Mouse (Mus musculus): Measurements from ENCODE around the gene Zmynd15. TPM values are rescaled to one million over a fixed set of nuclear protein-coding genes. Genes with fewer than 3 reads are reported as not detected.

Zmynd15 gene
- total RNA-seq, 1 experiment, result 0.54 TPM

- no peaks in the 10 kb centered on the region for H3K9me3 ChIP-seq (ENCODE audit: control insufficient read depth, insufficient read depth, low read depth, low read length)
- H3K27ac ChIP-seq (ENCODE audit: insufficient read depth, low read depth, low read length, poor library complexity, severe bottlenecking), result no peak overlapping the region
- no peak overlapping the region for H3K9ac ChIP-seq (ENCODE audit: insufficient read depth, low read depth, low read length, poor library complexity, severe bottlenecking)
- no peaks in the 10 kb centered on the region for H3K36me3 ChIP-seq (ENCODE audit: control insufficient read depth, insufficient read depth, low read length, poor library complexity, severe bottlenecking)
- in situ Hi-C loops (cut with MboI; ENCODE audit: low sequenced_read_pairs in 2 of 2, unreplicated experiment in 2 of 2), result no loop called here
- TF ChIP-seq MAFK (IDR thresholded peaks at IDR 0.05; ENCODE audit: insufficient read depth, low read depth, low read length) (no peak), CHD2 (IDR thresholded peaks at IDR 0.05; ENCODE audit: low read depth, low read length) (no peak), ZC3H11A (IDR thresholded peaks at IDR 0.05; ENCODE audit: borderline replicate concordance, low read depth, low read length) (no peak), HCFC1 (IDR thresholded peaks at IDR 0.05; ENCODE audit: borderline replicate concordance, insufficient read depth, low read length) (no peak), ZNF384 (IDR thresholded peaks at IDR 0.05; ENCODE audit: low read depth, low read length) (no peak)
- peaks cover 0 to 1% of the 10 kb centered on the region in 2 experiments; a peak in 1 of 4 replicates for H3K4me1 ChIP-seq (ENCODE audit: control insufficient read depth in 2 of 2, insufficient read depth in 2 of 2, low read length in 2 of 2, poor library complexity in 1 of 2)
- no peak overlapping the region for H3K4me3 ChIP-seq (ENCODE audit: insufficient read depth in 1 of 2, low read depth in 1 of 2, low read length in 2 of 2, poor library complexity in 1 of 2, severe bottlenecking in 1 of 2)
- no peak for DNase-seq (ENCODE audit: low read depth, low spot score)
Observed at GRCm38 (mm10) chr11:70474872-70475534, 15.8 kb downstream of the Zmynd15 start.

GRCm38 (mm10) chr11:70485498-70485897, 26.3 kb downstream of the Zmynd15 start:
- DNase-seq (ENCODE audit: low read depth, low spot score), result no peak
- in situ Hi-C loops (cut with MboI; ENCODE audit: low sequenced_read_pairs in 2 of 2, unreplicated experiment in 2 of 2), result no loop called here

GRCm38 (mm10) chr11:70487816-70488215, 28.6 kb downstream of the Zmynd15 start:
- H3K9ac ChIP-seq (ENCODE audit: insufficient read depth, low read depth, low read length, poor library complexity, severe bottlenecking), result no peak overlapping the region
- H3K27ac ChIP-seq (ENCODE audit: insufficient read depth, low read depth, low read length, poor library complexity, severe bottlenecking), result no peak overlapping the region
- no peaks in the 10 kb centered on the region for H3K9me3 ChIP-seq (ENCODE audit: control insufficient read depth, insufficient read depth, low read depth, low read length)
- in situ Hi-C loops (cut with MboI; ENCODE audit: low sequenced_read_pairs in 2 of 2, unreplicated experiment in 2 of 2), result no loop called here
- no peak for TF ChIP-seq MAFK (IDR thresholded peaks at IDR 0.05; ENCODE audit: insufficient read depth, low read depth, low read length)
- TF ChIP-seq ZC3H11A (IDR thresholded peaks at IDR 0.05; ENCODE audit: borderline replicate concordance, low read depth, low read length), result no peak
- TF ChIP-seq CHD2 (IDR thresholded peaks at IDR 0.05; ENCODE audit: low read depth, low read length), result no peak
- no peak for TF ChIP-seq ZNF384 (IDR thresholded peaks at IDR 0.05; ENCODE audit: low read depth, low read length)
- TF ChIP-seq HCFC1 (IDR thresholded peaks at IDR 0.05; ENCODE audit: borderline replicate concordance, insufficient read depth, low read length), result no peak
- no peak overlapping the region for H3K4me3 ChIP-seq (ENCODE audit: insufficient read depth in 1 of 2, low read depth in 1 of 2, low read length in 2 of 2, poor library complexity in 1 of 2, severe bottlenecking in 1 of 2)
- no peaks in the 10 kb centered on the region; a peak in 1 of 4 replicates for H3K4me1 ChIP-seq (ENCODE audit: control insufficient read depth in 2 of 2, insufficient read depth in 2 of 2, low read length in 2 of 2, poor library complexity in 1 of 2)
- no peaks in the 10 kb centered on the region for H3K36me3 ChIP-seq (ENCODE audit: control insufficient read depth, insufficient read depth, low read length, poor library complexity, severe bottlenecking)
- no peak for DNase-seq (ENCODE audit: low read depth, low spot score)

More at GRCm38 (mm10) chr11:70485498-70485897, 26.3 kb downstream of the Zmynd15 start:
- Histone ChIP-seq H3K9ac (ENCODE audit: insufficient read depth, low read depth, low read length, poor library complexity, severe bottlenecking) (no peak overlapping the region), H3K27ac (ENCODE audit: insufficient read depth, low read depth, low read length, poor library complexity, severe bottlenecking) (no peak overlapping the region), H3K9me3 (ENCODE audit: control insufficient read depth, insufficient read depth, low read depth, low read length) (no peaks in the 10 kb centered on the region), H3K4me1 (ENCODE audit: control insufficient read depth in 2 of 2, insufficient read depth in 2 of 2, low read length in 2 of 2, poor library complexity in 1 of 2) (no peaks in the 10 kb centered on the region; a peak in 1 of 4 replicates), H3K4me3 (ENCODE audit: insufficient read depth in 1 of 2, low read depth in 1 of 2, low read length in 2 of 2, poor library complexity in 1 of 2, severe bottlenecking in 1 of 2) (no peak overlapping the region), H3K36me3 (ENCODE audit: control insufficient read depth, insufficient read depth, low read length, poor library complexity, severe bottlenecking) (no peaks in the 10 kb centered on the region)
- TF ChIP-seq ZNF384 (IDR thresholded peaks at IDR 0.05; ENCODE audit: low read depth, low read length), result no peak

GRCm38 (mm10) chr11:70489138-70489537, 29.9 kb downstream of the Zmynd15 start:
- in situ Hi-C loops (cut with MboI; ENCODE audit: low sequenced_read_pairs in 2 of 2, unreplicated experiment in 2 of 2), result no loop called here
- Histone ChIP-seq H3K36me3 (ENCODE audit: control insufficient read depth, insufficient read depth, low read length, poor library complexity, severe bottlenecking) (no peaks in the 10 kb centered on the region), H3K4me3 (ENCODE audit: insufficient read depth in 1 of 2, low read depth in 1 of 2, low read length in 2 of 2, poor library complexity in 1 of 2, severe bottlenecking in 1 of 2) (no peak overlapping the region), H3K9me3 (ENCODE audit: control insufficient read depth, insufficient read depth, low read depth, low read length) (no peaks in the 10 kb centered on the region), H3K9ac (ENCODE audit: insufficient read depth, low read depth, low read length, poor library complexity, severe bottlenecking) (no peak overlapping the region), H3K27ac (ENCODE audit: insufficient read depth, low read depth, low read length, poor library complexity, severe bottlenecking) (no peak overlapping the region), H3K4me1 (ENCODE audit: control insufficient read depth in 2 of 2, insufficient read depth in 2 of 2, low read length in 2 of 2, poor library complexity in 1 of 2) (no peaks in the 10 kb centered on the region)
- no peak for DNase-seq (ENCODE audit: low read depth, low spot score)
- TF ChIP-seq CHD2 (IDR thresholded peaks at IDR 0.05; ENCODE audit: low read depth, low read length), result no peak

GRCm38 (mm10) chr11:70489684-70490083, 30.5 kb downstream of the Zmynd15 start:
- Histone ChIP-seq H3K9me3 (ENCODE audit: control insufficient read depth, insufficient read depth, low read depth, low read length) (no peaks in the 10 kb centered on the region), H3K27ac (ENCODE audit: insufficient read depth, low read depth, low read length, poor library complexity, severe bottlenecking) (no peak overlapping the region), H3K36me3 (ENCODE audit: control insufficient read depth, insufficient read depth, low read length, poor library complexity, severe bottlenecking) (no peaks in the 10 kb centered on the region), H3K9ac (ENCODE audit: insufficient read depth, low read depth, low read length, poor library complexity, severe bottlenecking) (no peak overlapping the region), H3K4me3 (ENCODE audit: insufficient read depth in 1 of 2, low read depth in 1 of 2, low read length in 2 of 2, poor library complexity in 1 of 2, severe bottlenecking in 1 of 2) (no peak overlapping the region), H3K4me1 (ENCODE audit: control insufficient read depth in 2 of 2, insufficient read depth in 2 of 2, low read length in 2 of 2, poor library complexity in 1 of 2) (no peaks in the 10 kb centered on the region)
- in situ Hi-C loops (cut with MboI; ENCODE audit: low sequenced_read_pairs in 2 of 2, unreplicated experiment in 2 of 2), result no loop called here
- DNase-seq (ENCODE audit: low read depth, low spot score), result no peak
- TF ChIP-seq ZNF384 (IDR thresholded peaks at IDR 0.05; ENCODE audit: low read depth, low read length) (no peak), CHD2 (IDR thresholded peaks at IDR 0.05; ENCODE audit: low read depth, low read length) (no peak), HCFC1 (IDR thresholded peaks at IDR 0.05; ENCODE audit: borderline replicate concordance, insufficient read depth, low read length) (no peak), MAFK (IDR thresholded peaks at IDR 0.05; ENCODE audit: insufficient read depth, low read depth, low read length) (no peak), ZC3H11A (IDR thresholded peaks at IDR 0.05; ENCODE audit: borderline replicate concordance, low read depth, low read length) (no peak)

Measured in ES-E14 (cell line).